Mouse (Mus musculus): ENCODE results near the gene Atp6v0a2. TPM values are rescaled to one million over a fixed set of nuclear protein-coding genes. Genes with fewer than 3 reads are reported as not detected.
A peak's percentile ranks its signal among the peaks of the same experiment; 100 is the strongest.

The Atp6v0a2 gene
- total and polyA plus RNA-seq, 3 experiments: 28.7 to 55.2 (median 53.4) TPM

DNA sequence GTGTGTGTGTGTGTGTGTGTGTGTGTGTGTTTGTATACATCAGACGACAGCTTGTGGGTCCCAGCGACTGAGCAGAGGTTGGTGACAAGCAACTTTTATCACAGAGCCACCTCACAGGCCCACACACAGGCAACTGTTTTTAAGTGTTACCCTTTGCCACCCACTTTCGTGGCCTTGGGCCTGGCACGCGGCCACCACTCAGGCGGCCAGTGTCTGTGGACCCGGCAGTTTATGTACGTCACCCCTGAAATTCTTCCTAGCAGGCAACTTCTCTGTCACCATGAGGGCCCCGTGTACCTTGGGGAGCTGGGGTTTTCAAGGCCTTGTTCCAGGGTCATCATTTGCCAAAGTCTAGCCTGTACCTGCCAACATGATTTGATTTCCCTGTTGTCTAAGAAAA, 123.3 kb downstream of the Atp6v0a2 start:
- no peak for DNase-seq
- Histone ChIP-seq H3K27ac (no peak overlapping the region), H3K36me3 (ENCODE audit: control insufficient read depth, insufficient read depth, low read length) (no peaks in the 10 kb centered on the region), H3K4me3 (no peak overlapping the region), H3K27me3 (ENCODE audit: control insufficient read depth, insufficient read depth, low read length) (no peaks in the 10 kb centered on the region), H3K9ac (ENCODE audit: low read depth, low read length) (no peak overlapping the region), H3K4me1 (ENCODE audit: control insufficient read depth, insufficient read depth, low read length) (no peaks in the 10 kb centered on the region), H3K79me2 (replicated peaks; ENCODE audit: control insufficient read depth, insufficient read depth, low read length) (no peaks in the 10 kb centered on the region)
- 69% methylated on average over 9 of the region's 9 CpGs for WGBS
- TF ChIP-seq POLR2A (IDR thresholded peaks at IDR 0.05; ENCODE audit: insufficient read depth, low read depth, low read length) (no peak), EP300 (IDR thresholded peaks at IDR 0.05; ENCODE audit: insufficient read depth, low read depth, low read length) (no peak), CTCF (IDR thresholded peaks at IDR 0.05) (no peak)
- intact Hi-C loops (cut with DNase I): no loop called here

GRCm38 (mm10) chr5:124761011-124761410, 132.6 kb downstream of the Atp6v0a2 start:
- Histone ChIP-seq H3K79me2 (replicated peaks; ENCODE audit: control insufficient read depth, insufficient read depth, low read length) (no peaks in the 10 kb centered on the region), H3K36me3 (ENCODE audit: control insufficient read depth, insufficient read depth, low read length) (no peaks in the 10 kb centered on the region), H3K4me1 (ENCODE audit: control insufficient read depth, insufficient read depth, low read length) (no peaks in the 10 kb centered on the region), H3K27me3 (ENCODE audit: control insufficient read depth, insufficient read depth, low read length) (no peaks in the 10 kb centered on the region), H3K9ac (ENCODE audit: low read depth, low read length) (no peak overlapping the region), H3K27ac (no peak overlapping the region), H3K4me3 (no peak overlapping the region)
- no peak for DNase-seq
- TF ChIP-seq CTCF (IDR thresholded peaks at IDR 0.05): peak; percentile 37
- TF ChIP-seq EP300 (IDR thresholded peaks at IDR 0.05; ENCODE audit: insufficient read depth, low read depth, low read length): no peak
- 58% methylated on average over 18 of the region's 18 CpGs for WGBS
- intact Hi-C loops (cut with DNase I): no loop called here

DNA sequence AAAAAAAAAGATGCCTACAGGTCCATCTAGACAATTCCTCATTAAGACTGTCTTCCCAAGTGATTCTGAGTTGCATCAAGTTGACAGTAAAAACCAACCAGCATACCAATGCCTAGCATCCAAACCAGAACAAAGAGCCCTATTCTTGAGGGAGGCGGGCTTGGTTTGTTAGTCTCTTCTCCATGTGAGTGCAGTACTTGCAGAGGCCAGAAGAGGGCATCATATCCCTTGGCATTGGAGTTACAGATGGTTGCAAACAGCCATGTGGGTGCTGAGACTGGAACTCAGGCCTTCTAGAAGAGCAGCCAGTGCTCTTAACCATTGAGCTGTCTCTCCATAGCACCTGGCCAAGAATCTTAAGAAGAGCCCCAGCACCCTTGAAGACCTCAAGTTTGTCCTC, 133.4 kb downstream of the Atp6v0a2 start:
- H3K4me1 ChIP-seq (ENCODE audit: control insufficient read depth, insufficient read depth, low read length): no peaks in the 10 kb centered on the region
- H3K27ac ChIP-seq: no peak overlapping the region
- H3K27me3 ChIP-seq (ENCODE audit: control insufficient read depth, insufficient read depth, low read length): no peaks in the 10 kb centered on the region
- DNase-seq: no peak
- H3K4me3 ChIP-seq: no peak overlapping the region
- TF ChIP-seq POLR2A (IDR thresholded peaks at IDR 0.05; ENCODE audit: insufficient read depth, low read depth, low read length) (no peak), CTCF (IDR thresholded peaks at IDR 0.05) (0 out of 2 replicates have a peak, but pooled peaks have one; percentile 8), EP300 (IDR thresholded peaks at IDR 0.05; ENCODE audit: insufficient read depth, low read depth, low read length) (no peak)
- 100% methylated on average over 1 of the region's 1 CpGs for WGBS
- no peak overlapping the region for H3K9ac ChIP-seq (ENCODE audit: low read depth, low read length)
- intact Hi-C loops (cut with DNase I): no loop called here
- no peaks in the 10 kb centered on the region for H3K79me2 ChIP-seq (replicated peaks; ENCODE audit: control insufficient read depth, insufficient read depth, low read length)
- no peaks in the 10 kb centered on the region for H3K36me3 ChIP-seq (ENCODE audit: control insufficient read depth, insufficient read depth, low read length)

Other genes with a start within 250 kb of the Atp6v0a2 start
- 10 to 100 TPM; 58.8 to 62.9 TPM for gene Sbno1, start 202.6 kb upstream of the Atp6v0a2 start, total RNA-seq (2021)
- gene Sbno1, start 202.6 kb upstream of the Atp6v0a2 start, polyA plus RNA-seq (2012; rRNA removed): 11.3 and 18.5 TPM in 2 replicates
- gene Kmt5a, start 188.6 kb upstream of the Atp6v0a2 start, total RNA-seq (2021): 100 to 1,000 TPM; 191 to 210 TPM
- 136 and 162 TPM in 2 replicates for gene Kmt5a, start 188.6 kb upstream of the Atp6v0a2 start, polyA plus RNA-seq (2012; rRNA removed)
- 1 to 10 TPM; 6.8 to 9.1 TPM for gene Rilpl2, start 150.2 kb upstream of the Atp6v0a2 start, total RNA-seq (2021)
- 6.9 and 8.4 TPM in 2 replicates for gene Rilpl2, start 150.2 kb upstream of the Atp6v0a2 start, polyA plus RNA-seq (2012; rRNA removed)
- gene Snrnp35, start 145.4 kb upstream of the Atp6v0a2 start, total RNA-seq (2021): 10 to 100 TPM; 10.5 to 14.5 TPM
- gene Snrnp35, start 145.4 kb upstream of the Atp6v0a2 start, polyA plus RNA-seq (2012; rRNA removed): 2.4 and 4.5 TPM in 2 replicates
- gene Rilpl1, start 97.2 kb upstream of the Atp6v0a2 start, total RNA-seq (2021): 100 to 1,000 TPM; 189 to 251 TPM
- 166 and 182 TPM in 2 replicates for gene Rilpl1, start 97.2 kb upstream of the Atp6v0a2 start, polyA plus RNA-seq (2012; rRNA removed)
- gene Tmed2, start 87.9 kb upstream of the Atp6v0a2 start, total RNA-seq (2021): 100 to 1,000 TPM; 167 to 194 TPM
- 80.9 and 150 TPM in 2 replicates for gene Tmed2, start 87.9 kb upstream of the Atp6v0a2 start, polyA plus RNA-seq (2012; rRNA removed)
- gene Ddx55, start 75.7 kb upstream of the Atp6v0a2 start, total RNA-seq (2021): 1 to 10 TPM; 6.2 to 7.5 TPM
- gene Ddx55, start 75.7 kb upstream of the Atp6v0a2 start, polyA plus RNA-seq (2012; rRNA removed): 5.3 and 7.7 TPM in 2 replicates
- gene Eif2b1, start 49.4 kb upstream of the Atp6v0a2 start, total RNA-seq (2021): 10 to 100 TPM; 23.5 to 27.6 TPM
- gene Eif2b1, start 49.4 kb upstream of the Atp6v0a2 start, polyA plus RNA-seq (2012; rRNA removed): 18.4 and 24.7 TPM in 2 replicates
- gene Gtf2h3, start 49.4 kb upstream of the Atp6v0a2 start, total RNA-seq (2021): 10 to 100 TPM; 19.4 to 20.4 TPM
- 29.0 and 39.2 TPM in 2 replicates for gene Gtf2h3, start 49.4 kb upstream of the Atp6v0a2 start, polyA plus RNA-seq (2012; rRNA removed)
- gene Dnah10, start 96.5 kb downstream of the Atp6v0a2 start, total RNA-seq (2021): under 1 TPM; 0.02 to 0.10 TPM
- 0.06 and 0.27 TPM in 2 replicates for gene Dnah10, start 96.5 kb downstream of the Atp6v0a2 start, polyA plus RNA-seq (2012; rRNA removed)
- 1 to 10 TPM in 1 of 2 experiments, under 1 TPM in 1; 0.99 to 1.8 TPM for gene Ccdc92, start 233.8 kb downstream of the Atp6v0a2 start, total RNA-seq (2021)
- gene Ccdc92, start 233.8 kb downstream of the Atp6v0a2 start, polyA plus RNA-seq (2012; rRNA removed): 1.5 and 2.4 TPM in 2 replicates
- gene Zfp664, start 234.1 kb downstream of the Atp6v0a2 start, total RNA-seq (2021): 10 to 100 TPM; 37.4 to 38.6 TPM
- gene Zfp664, start 234.1 kb downstream of the Atp6v0a2 start, polyA plus RNA-seq (2012; rRNA removed): 12.6 and 21.8 TPM in 2 replicates

Data from heart, adult 2 months (tissue).